Mouse (Mus musculus) heart, embryonic 11.5 days (tissue): ENCODE measurements around the gene Ddc. TPM values are rescaled to one million over a fixed set of nuclear protein-coding genes. Genes with fewer than 3 reads are reported as not detected.
A peak's percentile ranks its signal among the peaks of the same experiment; 100 is the strongest.

ENCODE experiments used
- ATAC-seq: fragments of 200-750 bp; cut with Nextera tagmentation; replicated peaks from 2 replicates; pipeline ENCODE4 v1.8.0; 2017; ENCODE audit warnings: moderate library complexity; ENCODE audit not compliant: insufficient number of reproducible peaks, low FRiP score, low TSS enrichment
- H3K27ac ChIP-seq: fragments of 300-500 bp; sonication (generic); 2 replicates; pipeline ENCODE4 v1.5.1; 2014; ENCODE audit warnings: mild to moderate bottlenecking, low read depth, low read length
- H3K27me3 ChIP-seq: fragments of 300-500 bp; sonication (generic); 2 replicates; pipeline ENCODE4 v1.6.1; 2014; ENCODE audit warnings: mild to moderate bottlenecking, low read length, mixed read lengths; ENCODE audit not compliant: control insufficient read depth, insufficient read depth
- H3K36me3 ChIP-seq: fragments of 300-500 bp; sonication (generic); 2 replicates; pipeline ENCODE4 v1.6.1; 2014; ENCODE audit warnings: mild to moderate bottlenecking, low read length, moderate library complexity, mixed read lengths; ENCODE audit not compliant: control insufficient read depth, insufficient read depth
- H3K4me1 ChIP-seq: fragments of 300-500 bp; sonication (generic); 2 replicates; pipeline ENCODE4 v1.6.1; 2014; ENCODE audit warnings: low read length; ENCODE audit not compliant: control insufficient read depth, insufficient read depth
- H3K4me2 ChIP-seq: fragments of 300-500 bp; sonication (generic); 2 replicates; pipeline ENCODE4 v1.6.1; 2014; ENCODE audit warnings: mild to moderate bottlenecking, moderate library complexity
- H3K4me3 ChIP-seq: fragments of 300-500 bp; sonication (generic); 2 replicates; pipeline ENCODE4 v1.5.1; 2014; ENCODE audit warnings: low read depth, low read length
- H3K9ac ChIP-seq: fragments of 300-500 bp; sonication (generic); 2 replicates; pipeline ENCODE4 v1.6.1; 2014; ENCODE audit warnings: mild to moderate bottlenecking, low read depth, low read length, moderate library complexity
- H3K9me3 ChIP-seq: fragments of 300-500 bp; sonication (generic); replicated peaks from 2 replicates; pipeline ENCODE4 v1.6.1; 2016; ENCODE audit warnings: low read length; ENCODE audit not compliant: control insufficient read depth
- WGBS: fragments of 180-500 bp; shearing (Covaris S2); extraction: QIAGEN DNeasy Blood & Tissue Kit; methylation state at CpG from one replicate; pipeline ENCODE4 v1.1.7; 2014; ENCODE audit not compliant: insufficient replicate concordance; 5-methylcytosine and 5-hydroxymethylcytosine counted together
- polyA plus RNA-seq: library from polyadenylated mRNA; unstranded; fragments of >200 nt; fragmentation: Nextera tagmentation; extraction: Ambion mirVana; gene quantifications from 2 replicates; pipeline ENCODE4 v1.2.1, GENCODE M21; 2014

Gene Ddc
- polyA plus RNA-seq, 1 experiment from 2014 or later, result 39.7 TPM

DNA sequence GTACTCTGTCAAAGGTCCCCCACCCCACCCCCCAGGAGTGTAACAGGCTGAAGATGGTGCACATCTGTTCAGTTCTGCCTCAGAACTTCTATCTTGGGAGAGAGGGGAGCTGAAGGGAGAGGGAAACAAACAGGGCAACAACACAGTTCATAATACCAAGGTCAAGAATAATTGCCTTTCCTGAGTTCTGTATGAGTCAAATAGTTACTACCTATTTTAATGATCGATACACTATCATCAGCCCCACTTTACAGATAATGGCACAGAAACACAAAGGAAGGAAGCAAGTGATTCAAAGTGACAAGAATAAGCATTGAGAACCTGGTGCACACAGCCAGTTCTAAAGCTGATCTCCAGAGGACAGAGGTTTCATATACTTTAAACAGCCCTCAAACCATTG lies 40.6 kb upstream of the Ddc start:
- Histone ChIP-seq H3K9me3 (no peaks in the 10 kb centered on the region), H3K4me1 (peaks cover 23% of the 10 kb centered on the region), H3K4me3 (no peak overlapping the region), H3K27me3 (no peaks in the 10 kb centered on the region), H3K9ac (no peak overlapping the region), H3K27ac (peak overlapping the region; percentile 31; the same call in 1 of the 2 replicates), H3K36me3 (peaks cover 42% of the 10 kb centered on the region), H3K4me2 (no peak overlapping the region)
- WGBS, result 82% methylated on average over 1 of the region's 1 CpGs
- no peak for ATAC-seq

DNA sequence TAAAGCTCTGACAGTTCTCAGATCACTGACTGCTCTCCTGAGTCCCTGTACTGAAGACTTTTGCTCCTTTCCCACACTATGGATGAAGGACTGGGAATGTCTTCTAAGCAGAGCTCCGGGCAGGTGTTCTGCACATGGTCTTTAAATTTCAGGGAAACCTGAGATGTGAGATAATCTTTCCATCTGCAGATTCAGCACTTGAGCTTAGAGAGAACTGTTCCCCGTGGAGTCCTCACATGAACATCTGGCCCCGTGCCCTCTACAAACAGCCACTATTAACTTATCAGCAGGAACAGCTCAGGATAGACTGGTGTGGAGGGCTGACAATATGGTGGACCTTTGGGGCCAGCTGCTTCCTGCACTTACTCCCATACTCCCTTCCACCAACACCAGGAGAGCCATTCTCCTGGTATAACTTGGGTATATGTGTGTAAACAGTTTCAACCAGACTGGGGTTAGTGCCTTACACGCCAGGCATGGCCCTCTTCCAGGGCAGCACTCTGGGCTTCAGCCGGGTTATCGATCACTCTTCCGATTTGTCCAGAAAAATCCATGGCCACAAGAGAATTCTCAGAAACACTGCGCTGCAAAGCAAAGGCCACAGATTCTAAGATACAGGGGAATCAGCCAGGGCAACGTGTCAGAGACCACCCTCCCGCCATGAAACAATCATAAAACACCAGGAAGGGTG lies 39.5 kb upstream of the Ddc start:
- WGBS, result 77% methylated on average over 10 of the region's 10 CpGs

DNA sequence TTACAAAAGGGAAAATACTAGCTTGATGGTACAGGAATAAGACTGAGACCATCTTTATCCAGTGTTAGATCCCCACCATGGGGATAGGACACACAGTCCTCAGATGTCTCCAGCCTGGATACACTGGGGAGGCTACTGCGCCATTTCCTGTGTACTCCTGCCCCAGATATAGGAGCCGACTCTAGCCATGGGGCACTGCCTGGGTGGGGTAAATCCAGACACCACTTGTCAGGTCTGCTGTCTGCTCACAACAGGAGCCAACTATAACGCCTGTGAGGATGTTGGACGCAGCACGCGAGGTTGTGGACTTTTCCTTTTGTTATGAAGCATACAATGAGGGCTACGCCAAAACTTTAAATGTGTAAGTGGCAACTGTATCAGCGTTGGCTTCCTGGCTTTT lies 36.9 kb upstream of the Ddc start:
- H3K27ac ChIP-seq, result 0 out of 2 replicates have a peak overlapping the region, but pooled peaks have one; percentile 15
- ATAC-seq, result no peak

More for the DNA sequence above, 39.5 kb upstream of the Ddc start:
- no peak overlapping the region; the same call in 1 of the 2 replicates for H3K27ac ChIP-seq
- no peak for ATAC-seq
- peaks cover 20% of the 10 kb centered on the region for H3K4me1 ChIP-seq
- H3K4me2 ChIP-seq, result no peak overlapping the region
- H3K27me3 ChIP-seq, result no peaks in the 10 kb centered on the region
- H3K9me3 ChIP-seq, result no peaks in the 10 kb centered on the region
- peaks cover 46% of the 10 kb centered on the region for H3K36me3 ChIP-seq
- no peak overlapping the region for H3K9ac ChIP-seq
- no peak overlapping the region for H3K4me3 ChIP-seq

DNA sequence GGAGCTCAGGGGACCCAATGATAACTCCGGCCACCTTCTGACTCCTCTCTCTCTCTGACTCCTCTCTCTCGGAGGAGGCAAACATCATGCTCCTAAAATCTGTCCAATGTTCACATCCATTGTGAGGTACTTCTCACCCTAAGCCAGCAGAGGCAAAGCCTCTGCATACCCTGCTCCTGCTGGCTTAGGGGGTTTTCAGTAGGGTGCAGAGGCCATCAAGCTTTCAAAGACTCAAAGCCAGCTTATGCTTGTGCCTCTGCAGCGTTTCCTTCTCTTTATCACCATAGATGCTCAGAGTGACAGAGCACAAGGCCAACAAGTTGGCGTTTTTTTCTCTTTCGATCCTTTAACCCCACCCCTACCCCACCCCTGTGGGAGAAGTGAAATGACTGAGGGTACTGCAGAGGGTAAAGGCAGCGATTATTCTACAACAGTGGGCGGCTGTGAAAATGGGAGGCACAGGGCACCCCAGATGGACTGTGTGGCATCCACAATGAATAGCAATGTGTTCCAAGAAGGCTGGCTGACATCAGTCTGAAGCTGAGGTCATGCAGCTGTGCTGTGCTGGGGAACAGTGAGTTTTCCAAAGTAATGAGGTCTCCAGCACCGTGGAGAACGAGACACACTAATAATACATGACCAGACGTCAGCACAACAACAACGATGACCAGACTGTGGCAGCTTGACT lies 34.3 kb upstream of the Ddc start:
- no peak overlapping the region for H3K4me3 ChIP-seq
- 71% methylated on average over 11 of the region's 11 CpGs for WGBS
- H3K9ac ChIP-seq, result 0 out of 2 replicates have a peak overlapping the region, but pooled peaks have one; percentile 28
- no peaks in the 10 kb centered on the region for H3K9me3 ChIP-seq
- no peaks in the 10 kb centered on the region for H3K27me3 ChIP-seq
- H3K36me3 ChIP-seq, result peaks cover 26% of the 10 kb centered on the region
- peaks cover 11% of the 10 kb centered on the region for H3K4me1 ChIP-seq
- ATAC-seq, result no peak
- no peak overlapping the region for H3K4me2 ChIP-seq
- H3K27ac ChIP-seq, result peak overlapping the region; percentile 59

More for the DNA sequence above, 36.9 kb upstream of the Ddc start:
- H3K9me3 ChIP-seq, result no peaks in the 10 kb centered on the region
- peaks cover 24% of the 10 kb centered on the region for H3K4me1 ChIP-seq
- WGBS, result 71% methylated on average over 8 of the region's 8 CpGs
- 0 out of 2 replicates have a peak overlapping the region, but pooled peaks have one; percentile 16 for H3K9ac ChIP-seq
- H3K36me3 ChIP-seq, result peaks cover 40% of the 10 kb centered on the region
- H3K4me2 ChIP-seq, result no peak overlapping the region
- no peak overlapping the region for H3K4me3 ChIP-seq
- no peaks in the 10 kb centered on the region for H3K27me3 ChIP-seq

DNA sequence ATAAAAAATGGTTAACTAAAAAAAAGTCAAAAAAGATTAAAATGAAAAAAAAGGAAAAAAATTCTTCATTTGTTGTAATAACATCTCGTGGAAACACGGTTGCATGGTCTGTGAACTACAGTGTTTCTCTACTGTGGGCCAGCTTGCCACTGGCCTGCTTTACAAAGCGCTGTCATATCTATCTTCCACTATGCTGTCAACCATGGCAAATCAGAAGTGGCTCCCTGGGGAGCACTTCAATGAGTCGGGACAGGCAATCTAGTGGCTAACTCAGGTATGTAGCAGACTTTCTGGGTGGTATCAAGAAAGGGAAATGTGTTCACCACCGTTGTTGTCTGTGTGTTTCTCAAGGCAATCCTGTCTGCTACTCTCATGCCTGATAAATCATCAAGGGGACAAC lies 33.7 kb upstream of the Ddc start:
- 0 out of 2 replicates have a peak overlapping the region, but pooled peaks have one; percentile 28 for H3K9ac ChIP-seq
- no peaks in the 10 kb centered on the region for H3K9me3 ChIP-seq
- H3K27me3 ChIP-seq, result no peaks in the 10 kb centered on the region
- 67% methylated on average over 5 of the region's 5 CpGs for WGBS
- H3K4me3 ChIP-seq, result no peak overlapping the region
- peak overlapping the region; percentile 59; the same call in 1 of the 2 replicates for H3K27ac ChIP-seq
- no peak overlapping the region for H3K4me2 ChIP-seq
- peaks cover 26% of the 10 kb centered on the region for H3K36me3 ChIP-seq
- ATAC-seq, result no peak
- H3K4me1 ChIP-seq, result peaks cover 8% of the 10 kb centered on the region

DNA sequence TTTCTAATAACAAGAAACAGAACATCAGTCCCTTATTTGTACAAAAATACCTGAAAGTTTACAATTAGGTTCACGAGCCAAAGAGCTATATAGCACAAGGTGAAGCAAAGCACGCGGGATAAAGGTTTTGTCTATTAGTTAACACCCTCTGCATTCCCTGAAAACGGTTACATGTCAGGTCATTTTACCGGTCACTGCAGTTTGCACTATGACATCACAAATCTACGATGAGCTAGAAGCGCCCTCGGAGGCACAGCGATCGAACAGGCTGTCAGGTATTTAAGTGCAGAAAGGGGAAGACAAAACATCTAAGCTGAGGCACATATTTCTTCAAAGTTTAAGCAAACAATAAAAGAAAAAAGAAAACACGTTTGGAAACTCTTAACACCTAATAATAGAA lies 32.6 kb upstream of the Ddc start:
- ATAC-seq, result no peak
- no peak overlapping the region for H3K27ac ChIP-seq
- peaks cover 17% of the 10 kb centered on the region for H3K36me3 ChIP-seq
- 90% methylated on average over 11 of the region's 11 CpGs for WGBS
- H3K27me3 ChIP-seq, result no peaks in the 10 kb centered on the region
- no peak overlapping the region for H3K4me2 ChIP-seq
- no peak overlapping the region for H3K9ac ChIP-seq
- no peak overlapping the region for H3K4me3 ChIP-seq
- no peaks in the 10 kb centered on the region for H3K9me3 ChIP-seq
- H3K4me1 ChIP-seq, result peaks cover 8% of the 10 kb centered on the region

DNA sequence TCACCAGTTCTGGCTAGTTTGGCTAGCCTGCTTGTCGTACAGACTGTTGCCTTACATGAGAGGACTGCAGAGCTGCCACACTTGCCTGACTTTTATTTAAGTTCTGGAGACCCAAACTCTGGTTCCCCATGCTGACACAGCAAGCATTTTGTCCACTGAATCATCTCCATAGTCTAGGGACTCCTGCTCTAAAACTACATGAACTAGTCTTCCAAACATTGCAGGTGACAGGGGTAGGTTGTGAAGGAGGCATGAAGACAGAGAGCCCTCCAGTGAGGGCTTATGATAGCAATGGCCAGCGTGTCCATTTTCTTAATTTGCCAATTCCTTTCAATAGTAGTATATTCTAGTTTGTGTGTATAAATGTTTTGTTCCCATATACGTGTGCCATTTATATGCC lies 31.1 kb upstream of the Ddc start:
- Histone ChIP-seq H3K4me1 (peaks cover 8% of the 10 kb centered on the region), H3K9me3 (no peaks in the 10 kb centered on the region), H3K4me2 (no peak overlapping the region), H3K9ac (no peak overlapping the region), H3K27me3 (no peaks in the 10 kb centered on the region), H3K4me3 (no peak overlapping the region), H3K36me3 (peaks cover 11% of the 10 kb centered on the region), H3K27ac (0 out of 2 replicates have a peak overlapping the region, but pooled peaks have one; percentile 24)
- 87% methylated on average over 3 of the region's 3 CpGs for WGBS
- ATAC-seq, result no peak

DNA sequence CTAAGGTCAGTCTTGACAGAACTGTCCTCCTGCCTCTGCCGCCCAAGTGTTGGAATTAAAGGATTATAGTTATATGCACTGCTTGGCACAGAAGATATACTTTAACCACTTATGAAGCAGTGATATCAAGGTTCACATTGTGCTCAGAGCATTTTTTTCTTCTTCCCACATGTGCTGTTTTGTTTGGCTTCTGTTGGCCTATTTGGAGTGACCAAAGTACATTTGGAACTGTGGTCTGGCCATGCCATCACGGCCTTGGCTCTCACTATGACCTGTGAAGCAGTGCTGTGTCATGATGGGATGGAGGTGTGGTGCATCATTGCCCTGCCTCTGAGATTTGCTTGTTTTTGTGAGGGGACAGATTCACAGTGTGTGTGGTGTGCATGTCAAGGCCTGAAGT lies 30.6 kb upstream of the Ddc start:
- Histone ChIP-seq H3K36me3 (peaks cover 8% of the 10 kb centered on the region), H3K4me2 (no peak overlapping the region), H3K9me3 (no peaks in the 10 kb centered on the region), H3K4me1 (peaks cover 8% of the 10 kb centered on the region), H3K27ac (0 out of 2 replicates have a peak overlapping the region, but pooled peaks have one; percentile 24), H3K9ac (no peak overlapping the region), H3K4me3 (no peak overlapping the region), H3K27me3 (no peaks in the 10 kb centered on the region)
- WGBS, result 85% methylated on average over 2 of the region's 2 CpGs
- ATAC-seq, result no peak
